ENCODE assay signal across 9 mouse cellular contexts in genomic region chr7:109792759-109793158, GRCm38 (mm10). TPM values are rescaled to one million over a fixed set of nuclear protein-coding genes. Genes with fewer than 3 reads are reported as not detected.
DNase-seq lines count a peak whose midpoint lies in the region; ATAC-seq and TF ChIP-seq lines count a peak whose summit lies in the region.
"Had no signal": no experiment of that assay in that cellular context is flagged by ENCODE, and none has a peak within 500 bp of the region (broad histone marks: within the 10 kb centered on the region; RNA-seq: fewer than 3 reads in every experiment).

No protein-coding gene starts in this region.

- no peaks in the 10 kb centered on the region for H3K9me3 ChIP-seq in heart, embryonic 12.5 days (replicated peaks)
- no peaks in the 10 kb centered on the region for H3K9me3 ChIP-seq in CH12.LX (replicated peaks; ENCODE audit: low read length)
- no peaks in the 10 kb centered on the region for H3K9me3 ChIP-seq in forebrain, embryonic 14.5 days (replicated peaks; ENCODE audit: control insufficient read depth, low read length)
- H3K9me3 ChIP-seq: limb, embryonic 15.5 days had no signal

- peak; percentile 85 for DNase-seq in heart, adult 11 months
- peak; percentile 67 for DNase-seq in CH12.LX (ENCODE audit: extremely low read depth)
- peak; percentile 45 for DNase-seq in c-Kit-negative CD71-positive TER-119-positive erythroid progenitor cells, embryonic 14.5 days (ENCODE audit: low read depth, low spot score)
- DNase-seq in forebrain, embryonic 14.5 days (ENCODE audit: low spot score) = peak; percentile 76
- peak; percentile 73 for DNase-seq in kidney, postnatal 10 days
- peak; percentile 71 for DNase-seq in lung, postnatal 14 days
- DNase-seq in splenic B cell, adult 2 months (ENCODE audit: low read depth, low spot score) = peak; percentile 79

- no peak overlapping the region for H3K9ac ChIP-seq in heart, embryonic 12.5 days
- H3K9ac ChIP-seq in CH12.LX (ENCODE audit: insufficient read depth, low read depth) = no peak overlapping the region
- H3K9ac ChIP-seq in forebrain, embryonic 14.5 days (ENCODE audit: low read length) = no peak overlapping the region
- H3K9ac ChIP-seq: limb, embryonic 15.5 days had no signal

- peaks cover 16% of the 10 kb centered on the region for H3K4me1 ChIP-seq in heart, embryonic 12.5 days (replicated peaks)
- peaks cover 0 to 12% of the 10 kb centered on the region in 2 experiments; a peak in 3 of 4 replicates for H3K4me1 ChIP-seq in CH12.LX (ENCODE audit: control insufficient read depth in 1 of 2, insufficient read depth in 2 of 2)
- no peaks in the 10 kb centered on the region for H3K4me1 ChIP-seq in forebrain, embryonic 14.5 days (ENCODE audit: control insufficient read depth, insufficient read depth, low read length)

- peak; percentile 66 for TF ChIP-seq RAD21 in CH12.LX (IDR thresholded peaks at IDR 0.05; ENCODE audit: low read depth, low read length)

- dilution Hi-C loops in CH12.LX (cut with MboI; ENCODE audit: extremely low pct_ligation_motif_present, extremely low pct_unique_long_range_greater_than_20kb, low sequenced_read_pairs) = no loop called here

- 76% methylated on average over 2 of the region's 2 CpGs for WGBS in heart, embryonic 12.5 days
- 81% methylated on average over 2 of the region's 2 CpGs for whole genome bisulfite sequencing in forebrain, embryonic 14.5 days

- in situ Hi-C loops in CH12.LX (cut with MboI; ENCODE audit: low pct_ligation_motif_present, low pct_unique_long_range_greater_than_20kb, low sequenced_read_pairs) = loop anchor here (10.0 kb wide), 1 partner anchor 92 kb away; no protein-coding TSS in a partner anchor

- no peak overlapping the region for H3K4me3 ChIP-seq in heart, embryonic 12.5 days
- H3K4me3 ChIP-seq in CH12.LX (replicated peaks in 1 of 3; ENCODE audit: low read depth in 2 of 3, low read length in 2 of 3, poor library complexity in 1 of 3) = no peak overlapping the region
- no peak overlapping the region for H3K4me3 ChIP-seq in forebrain, embryonic 14.5 days (ENCODE audit: low read depth, low read length)
- H3K4me3 ChIP-seq: limb, embryonic 15.5 days had no signal

- H3K36me3 ChIP-seq in heart, embryonic 12.5 days = no peaks in the 10 kb centered on the region
- H3K36me3 ChIP-seq in CH12.LX (replicated peaks in 1 of 2; ENCODE audit: control insufficient read depth in 1 of 2, insufficient read depth in 1 of 2, low read length in 1 of 2) = no peaks in the 10 kb centered on the region
- H3K36me3 ChIP-seq in forebrain, embryonic 14.5 days (ENCODE audit: control insufficient read depth, insufficient read depth, low read length) = no peaks in the 10 kb centered on the region
- H3K36me3 ChIP-seq in splenic B cell, adult 2 months (ENCODE audit: control insufficient read depth, insufficient read depth, low read length, poor library complexity, severe bottlenecking) = no peaks in the 10 kb centered on the region
- H3K36me3 ChIP-seq: limb, embryonic 15.5 days had no signal

- TF ChIP-seq POLR2A in CH12.LX (IDR thresholded peaks at IDR 0.05; ENCODE audit: low read depth, low read length) = no peak

- H3K27me3 ChIP-seq in heart, embryonic 12.5 days (replicated peaks) = no peaks in the 10 kb centered on the region
- H3K27me3 ChIP-seq in CH12.LX (replicated peaks) = no peaks in the 10 kb centered on the region
- no peaks in the 10 kb centered on the region for H3K27me3 ChIP-seq in forebrain, embryonic 14.5 days (replicated peaks; ENCODE audit: control insufficient read depth, insufficient read depth, low read length)
- no peaks in the 10 kb centered on the region for H3K27me3 ChIP-seq in splenic B cell, adult 2 months (ENCODE audit: control insufficient read depth, insufficient read depth, low read length, poor library complexity, severe bottlenecking)
- H3K27me3 ChIP-seq: limb, embryonic 15.5 days had no signal

- TF ChIP-seq CTCF in CH12.LX (conservative IDR thresholded peaks at IDR 0.05 in 1 of 2, IDR thresholded peaks at IDR 0.05 in 1 of 2; ENCODE audit: low read depth in 2 of 2, low read length in 2 of 2) = peak; percentile 80 to 84

- H3K27ac ChIP-seq in heart, embryonic 12.5 days (ENCODE audit: poor library complexity, severe bottlenecking) = no peak overlapping the region
- no peak overlapping the region for H3K27ac ChIP-seq in CH12.LX (ENCODE audit: insufficient read depth, low read depth)
- H3K27ac ChIP-seq in forebrain, embryonic 14.5 days (ENCODE audit: low read depth, low read length) = no peak overlapping the region
- H3K27ac ChIP-seq: limb, embryonic 15.5 days had no signal

- H3K4me2 ChIP-seq in heart, embryonic 12.5 days = no peak overlapping the region
- no peak overlapping the region for H3K4me2 ChIP-seq in CH12.LX (ENCODE audit: insufficient read depth, low read depth, poor library complexity, severe bottlenecking)
- H3K4me2 ChIP-seq in forebrain, embryonic 14.5 days (ENCODE audit: low read length) = no peak overlapping the region
- H3K4me2 ChIP-seq: limb, embryonic 15.5 days had no signal

- no peak for TF ChIP-seq EP300 in CH12.LX (IDR thresholded peaks at IDR 0.05; ENCODE audit: low read length)

- ATAC-seq in heart, embryonic 12.5 days (ENCODE audit: insufficient number of reproducible peaks, low FRiP score) = no peak
- no peak for ATAC-seq in forebrain, embryonic 14.5 days

- H3K79me2 ChIP-seq in CH12.LX (replicated peaks; ENCODE audit: control insufficient read depth, extremely low read depth, insufficient read depth, poor library complexity, severe bottlenecking) = no peaks in the 10 kb centered on the region

TF ChIP-seq in CH12.LX, 34 proteins besides CTCF, POLR2A, EP300 and RAD21:
- TF ChIP-seq TBP (conservative IDR thresholded peaks at IDR 0.05; ENCODE audit: low read depth, low read length) (no peak), CHD2 (IDR thresholded peaks at IDR 0.05; ENCODE audit: low read length) (no peak), SMC3 (IDR thresholded peaks at IDR 0.05; ENCODE audit: low read depth, low read length) (peak; percentile 77)

RNA-seq across cellular contexts. Expression of gene Nrip3, which starts 10.9 kb away (rescaled TPM):
- polyA plus RNA-seq in heart, embryonic 12.5 days (2016; fragmentation: Nextera tagmentation; extraction: Ambion mirVana) = 0.71 and 1.0 TPM in 2 replicates
- total RNA-seq in CH12.LX (2012; rRNA removed) (0.04 TPM in 1 of 2 replicates, not detected in the other), CH12.LX (2014; rRNA removed) (not detected in 2 replicates)
- polyA plus RNA-seq in CH12.LX (2012; ENCODE audit: insufficient read length, low read depth) = not detected in 2 replicates
- polyA plus RNA-seq in forebrain, embryonic 14.5 days (2014; fragmentation: Nextera tagmentation; extraction: Ambion mirVana) = 4.5 and 6.8 TPM in 2 replicates

RNA-seq across cellular contexts. Expression of gene Tmem9b, which starts 40.1 kb away (rescaled TPM):
- 54.1 and 56.4 TPM in 2 replicates for polyA plus RNA-seq in heart, embryonic 12.5 days (2016; fragmentation: Nextera tagmentation; extraction: Ambion mirVana)
- 24.8 and 26.6 TPM in 2 replicates for total RNA-seq in CH12.LX (2012; rRNA removed)
- total RNA-seq in CH12.LX (2014; rRNA removed) = 35.6 and 40.3 TPM in 2 replicates
- 23.4 and 25.6 TPM in 2 replicates for polyA plus RNA-seq in CH12.LX (2012; ENCODE audit: insufficient read length, low read depth)
- 115 and 117 TPM in 2 replicates for polyA plus RNA-seq in forebrain, embryonic 14.5 days (2014; fragmentation: Nextera tagmentation; extraction: Ambion mirVana)
